Mouse (Mus musculus) inflammation-experienced regulatory T-cells (primary cell): ENCODE data around the gene Zranb3. TPM values are rescaled to one million over a fixed set of nuclear protein-coding genes. Genes with fewer than 3 reads are reported as not detected.

Source experiments
- polyA plus RNA-seq, 2 experiments: library from polyadenylated mRNA; unstranded; fragments of 100-300 nt; shearing (Covaris generic); gene quantifications; one replicate each; pipeline ENCODE4 v1.2.1; 2017

Gene Zranb3
- 1 to 10 TPM in 1 of 2 experiments, under 1 TPM in 1; 0.45 to 1.3 TPM for polyA plus RNA-seq

DNA sequence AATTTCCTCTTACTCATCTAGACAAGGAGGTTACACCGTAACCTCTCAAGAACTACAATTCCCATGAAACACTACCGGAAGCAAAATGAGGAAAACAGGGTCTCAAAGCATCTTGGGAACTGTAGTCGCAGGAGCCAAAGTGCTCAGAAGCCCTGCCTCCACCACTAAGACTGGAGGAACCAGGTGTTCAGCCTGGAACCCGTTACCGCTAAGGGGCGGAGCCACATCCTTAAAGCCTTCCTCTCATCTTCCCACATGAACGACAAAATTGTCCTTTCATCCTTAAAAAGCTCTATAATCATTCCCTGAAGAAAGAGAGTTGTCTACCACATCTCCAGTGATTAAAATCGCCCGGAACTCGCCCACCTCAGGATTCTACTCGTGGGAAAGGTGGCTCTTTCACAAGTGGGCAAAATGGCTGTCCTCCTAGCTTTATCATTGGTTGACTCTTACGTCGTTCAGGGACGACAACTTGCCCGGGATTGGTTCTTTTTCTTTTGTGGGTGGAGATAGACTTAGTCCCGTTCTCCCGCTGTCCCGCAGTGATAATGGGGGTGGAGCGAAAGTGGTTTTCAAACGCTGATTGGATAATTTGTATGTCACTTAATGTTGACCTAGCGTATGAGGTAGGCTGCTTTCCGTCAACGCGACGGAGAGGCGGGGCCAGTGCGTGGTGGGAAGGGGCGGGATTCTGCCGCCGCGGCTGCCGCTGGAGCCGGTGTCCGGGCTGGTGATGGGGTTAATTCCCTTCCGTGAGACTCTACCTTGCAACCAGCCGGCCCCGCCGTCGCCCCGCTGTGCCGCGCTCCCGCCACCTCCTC is at the start of gene Zranb3, which contains the start of gene R3hdm1:
TSS of gene Zranb3 (minus strand) at position 407 of the 821 bp plus-strand sequence.
TSS of gene R3hdm1 (plus strand) at position 661 of the 821 bp plus-strand sequence.

Other genes with a start within 250 kb of the Zranb3 start
- gene Map3k19, start 248.0 kb downstream of the Zranb3 start, polyA plus RNA-seq: under 1 TPM; 0.29 to 0.78 TPM
- gene Rab3gap1, start 234.3 kb downstream of the Zranb3 start, polyA plus RNA-seq: 10 to 100 TPM; 55.7 to 61.7 TPM
- gene R3hdm1, start 254 bp upstream of the Zranb3 start, polyA plus RNA-seq: 10 to 100 TPM; 51.5 to 56.0 TPM
- 100 to 1,000 TPM; 106 to 123 TPM for gene Ubxn4, start 140.9 kb upstream of the Zranb3 start, polyA plus RNA-seq
- gene Lct, start 225.3 kb upstream of the Zranb3 start, polyA plus RNA-seq: under 1 TPM; 0.05 to 0.27 TPM